ENCODE assay signal across 20 mouse cellular contexts in the genomic region with DNA sequence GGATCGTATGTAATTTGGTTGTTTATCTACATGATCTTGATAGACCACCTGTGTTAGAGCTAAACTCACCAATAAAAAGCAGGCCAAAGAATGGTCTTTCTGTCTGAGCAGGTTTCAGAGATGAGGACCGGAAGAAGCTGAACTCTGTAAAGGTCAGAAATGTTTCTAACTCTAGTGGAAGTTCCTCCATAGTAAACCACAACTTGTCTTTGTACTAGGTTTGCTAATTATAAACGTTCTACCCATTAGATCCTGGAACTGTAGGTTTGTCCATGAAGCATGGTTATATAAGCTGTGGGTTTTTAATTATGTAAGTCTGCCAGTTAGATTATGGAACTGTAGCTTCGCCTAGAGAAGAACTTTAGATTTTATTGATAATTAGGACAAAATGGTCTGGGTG. TPM values are rescaled to one million over a fixed set of nuclear protein-coding genes. Genes with fewer than 3 reads are reported as not detected.
DNase-seq lines count a peak whose midpoint lies in the region; ATAC-seq and TF ChIP-seq lines count a peak whose summit lies in the region.
"Had no signal": no experiment of that assay in that cellular context is flagged by ENCODE, and none has a peak within 500 bp of the region (broad histone marks: within the 10 kb centered on the region; RNA-seq: fewer than 3 reads in every experiment).

No protein-coding gene starts in this region.

- no peaks in the 10 kb centered on the region for H3K9me3 ChIP-seq in lung, embryonic 14.5 days (ENCODE audit: low read depth, low read length)
- H3K9me3 ChIP-seq: forebrain, embryonic 13.5 days; heart, embryonic 10.5 days; midbrain, embryonic 12.5 days had no signal

- TF ChIP-seq POLR2A in bone marrow macrophage, adult 2 months (IDR thresholded peaks at IDR 0.05; ENCODE audit: borderline replicate concordance, low read depth, low read length) = no peak

- no peak overlapping the region for H3K9ac ChIP-seq in lung, embryonic 14.5 days
- H3K9ac ChIP-seq: forebrain, embryonic 13.5 days; midbrain, embryonic 12.5 days had no signal

- no peaks in the 10 kb centered on the region for H3K27me3 ChIP-seq in lung, embryonic 14.5 days (ENCODE audit: insufficient read depth, low read length)
- H3K27me3 ChIP-seq: forebrain, embryonic 13.5 days; midbrain, embryonic 12.5 days had no signal

- peak; percentile 10 for DNase-seq in lung, embryonic 14.5 days
- DNase-seq in lung, adult 18-20 months = no peak
- DNase-seq in cerebellum, postnatal 25 days = no peak
- DNase-seq in urinary bladder, postnatal 14 days (ENCODE audit: low spot score) = no peak
- no peak for DNase-seq in kidney, adult 8-10 months
- DNase-seq: adrenal gland, postnatal 10 days; B cell, adult 2 months; cerebellum, adult 8-10 months; kidney, adult 11 months; kidney, postnatal 25 days; layer of hippocampus, postnatal 36 days; lung, adult 2 months; lung, postnatal 4 days had no signal

- 76% methylated on average over 4 of the region's 4 CpGs for WGBS in lung, embryonic 14.5 days
- 4% methylated on average over 4 of the region's 4 CpGs for WGBS in macrophage (ENCODE audit: missing documents)

- H3K36me3 ChIP-seq in lung, embryonic 14.5 days (ENCODE audit: insufficient read depth) = no peaks in the 10 kb centered on the region
- no peaks in the 10 kb centered on the region for H3K36me3 ChIP-seq in macrophage (ENCODE audit: inconsistent target)
- H3K36me3 ChIP-seq: heart, embryonic 10.5 days; midbrain, embryonic 12.5 days had no signal

- ATAC-seq in lung, embryonic 14.5 days (ENCODE audit: insufficient read depth) = no peak
- ATAC-seq: forebrain, embryonic 13.5 days; hindbrain, postnatal 0 days had no signal

- no peaks in the 10 kb centered on the region for H3K4me1 ChIP-seq in lung, embryonic 14.5 days (ENCODE audit: insufficient read depth)
- peaks cover 60% of the 10 kb centered on the region for H3K4me1 ChIP-seq in bone marrow macrophage, adult 2 months (ENCODE audit: control insufficient read depth, insufficient read depth, low read length)
- H3K4me1 ChIP-seq: forebrain, embryonic 13.5 days; midbrain, embryonic 12.5 days had no signal

- H3K27ac ChIP-seq in lung, embryonic 14.5 days (ENCODE audit: low read depth) = no peak overlapping the region
- H3K27ac ChIP-seq in bone marrow macrophage, adult 2 months (ENCODE audit: insufficient read depth, low read depth, low read length) = peak overlapping the region; percentile 40; the same call in 1 of the 2 replicates
- peak overlapping the region; percentile 79 for H3K27ac ChIP-seq in macrophage
- H3K27ac ChIP-seq: forebrain, embryonic 13.5 days; heart, embryonic 10.5 days; hindbrain, postnatal 0 days; layer of hippocampus, adult 2 months; midbrain, embryonic 12.5 days had no signal

- H3K4me3 ChIP-seq in lung, embryonic 14.5 days (ENCODE audit: low read depth, low read length) = no peak overlapping the region
- no peak overlapping the region for H3K4me3 ChIP-seq in bone marrow macrophage, adult 2 months (ENCODE audit: insufficient read depth, low read length)
- H3K4me3 ChIP-seq in macrophage (ENCODE audit: inconsistent target) = no peak overlapping the region
- H3K4me3 ChIP-seq: forebrain, embryonic 13.5 days; heart, embryonic 10.5 days; layer of hippocampus, adult 2 months; midbrain, embryonic 12.5 days had no signal

- no peak overlapping the region for H3K4me2 ChIP-seq in lung, embryonic 14.5 days
- H3K4me2 ChIP-seq: forebrain, embryonic 13.5 days; midbrain, embryonic 12.5 days had no signal

- no peak for TF ChIP-seq CTCF in lung, embryonic 14.5 days (IDR thresholded peaks at IDR 0.05; ENCODE audit: low read depth)
- TF ChIP-seq CTCF in bone marrow macrophage, adult 2 months (IDR thresholded peaks at IDR 0.05; ENCODE audit: low read depth, low read length) = no peak

- H3K79me2 ChIP-seq in macrophage (ENCODE audit: inconsistent target) = peaks cover 100% of the 10 kb centered on the region

RNA-seq across cellular contexts. Expression of a gene that starts 20.3 kb away (rescaled TPM):
- polyA plus RNA-seq in lung, embryonic 14.5 days (2014; fragmentation: Nextera tagmentation; extraction: Ambion mirVana) = 9.1 and 9.7 TPM in 2 replicates
- 23.1 and 30.6 TPM in 2 replicates for polyA plus RNA-seq in bone marrow macrophage, adult 2 months (2012; ENCODE audit: insufficient read depth, insufficient read length, missing spikeins)
- 1,000 to 10,000 TPM in 2 of 26 experiments, 100 to 1,000 TPM in 24; 175 to 1,650 (median 328) TPM for total RNA-seq in macrophage (2018; cell fraction: chromatin; rRNA removed)
- 10 to 100 TPM; 25.5 to 67.9 (median 42.1) TPM for total RNA-seq in macrophage (2018; cell fraction: cytosol; rRNA removed)
- total RNA-seq in macrophage (2018; cell fraction: nucleus; rRNA removed) = 1,000 to 10,000 TPM in 1 of 26 experiments, 100 to 1,000 TPM in 12, 10 to 100 TPM in 13; 66.0 to 1,087 (median 131) TPM
- polyA plus RNA-seq in macrophage (2018) = 29.8 to 56.3 TPM (median 48.5 TPM) in 3 replicates
